Mouse (Mus musculus): Measurements from ENCODE around the gene Pdzrn3.

Pdzrn3 gene

DNA sequence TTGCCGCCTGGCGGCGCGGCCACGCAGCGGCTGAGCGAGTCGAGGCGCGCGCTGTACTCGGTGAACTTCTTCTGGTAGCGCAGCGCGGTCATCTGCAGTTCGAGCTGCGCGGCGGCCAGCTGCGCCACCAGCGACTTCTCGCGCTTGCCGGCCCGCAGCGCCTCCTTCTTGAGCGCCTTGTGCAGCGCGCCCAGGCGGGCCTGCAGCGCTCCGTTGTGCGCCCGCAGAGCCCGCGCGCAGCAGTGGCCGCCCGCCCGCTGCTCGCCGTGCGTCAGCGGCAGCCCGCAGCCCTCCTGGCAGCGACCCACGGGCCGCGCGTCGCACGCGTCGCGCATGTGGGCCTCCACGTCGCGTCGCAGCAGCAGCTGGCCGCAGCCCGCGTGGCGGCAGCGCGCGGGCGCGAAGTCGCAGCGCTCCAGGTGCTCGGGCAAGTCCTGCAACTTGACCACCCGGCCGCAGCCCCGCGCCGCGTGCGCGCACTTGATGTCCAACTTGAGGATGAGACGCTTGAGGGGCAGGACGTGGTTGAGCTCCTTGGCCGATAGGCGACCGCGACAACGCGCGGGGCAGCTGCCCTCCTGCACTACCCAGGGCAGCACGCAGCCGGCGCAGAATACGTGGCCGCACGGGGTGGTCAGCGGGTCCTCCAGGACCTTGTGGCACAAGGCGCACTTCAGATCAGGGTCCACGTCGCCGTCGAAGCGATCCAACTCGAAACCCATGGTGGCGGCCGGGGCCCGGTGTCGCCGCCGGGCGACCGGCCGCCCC is at the start of gene Pdzrn3:
Gene Pdzrn3 (minus strand): TSS at position 731 of the 768 bp plus-strand sequence.
- peak; percentile 44 to 70 for DNase-seq (ENCODE audit: low spot score in 2 of 2)

GRCm38 (mm10) chr6:101427296-101427695 is 49.6 kb upstream of the Pdzrn3 start:
- DNase-seq (ENCODE audit: low spot score in 2 of 2) = peak in 1 of 2 experiments; percentile 20

DNA sequence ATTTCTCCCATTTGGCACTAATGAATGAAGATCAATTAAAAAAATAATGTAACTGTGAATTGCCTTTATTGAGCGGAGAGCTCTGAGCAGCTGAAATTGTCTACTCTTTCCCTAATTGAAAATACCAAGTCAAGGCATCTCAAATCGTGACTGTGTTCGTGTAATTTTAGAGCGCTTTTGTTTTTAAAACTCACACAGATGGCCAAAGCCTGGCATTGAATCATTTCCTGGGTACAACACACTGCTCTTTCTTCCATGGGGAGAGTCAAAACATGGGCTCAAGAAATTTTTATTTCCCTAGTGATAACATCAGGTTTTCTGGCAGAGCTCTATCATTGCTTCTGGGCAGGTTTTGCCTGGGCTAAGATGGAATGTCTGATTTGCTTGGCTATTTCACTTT is 48.6 kb upstream of the Pdzrn3 start:
- peak; percentile 41 to 46 for DNase-seq (ENCODE audit: low spot score in 2 of 2)

DNA sequence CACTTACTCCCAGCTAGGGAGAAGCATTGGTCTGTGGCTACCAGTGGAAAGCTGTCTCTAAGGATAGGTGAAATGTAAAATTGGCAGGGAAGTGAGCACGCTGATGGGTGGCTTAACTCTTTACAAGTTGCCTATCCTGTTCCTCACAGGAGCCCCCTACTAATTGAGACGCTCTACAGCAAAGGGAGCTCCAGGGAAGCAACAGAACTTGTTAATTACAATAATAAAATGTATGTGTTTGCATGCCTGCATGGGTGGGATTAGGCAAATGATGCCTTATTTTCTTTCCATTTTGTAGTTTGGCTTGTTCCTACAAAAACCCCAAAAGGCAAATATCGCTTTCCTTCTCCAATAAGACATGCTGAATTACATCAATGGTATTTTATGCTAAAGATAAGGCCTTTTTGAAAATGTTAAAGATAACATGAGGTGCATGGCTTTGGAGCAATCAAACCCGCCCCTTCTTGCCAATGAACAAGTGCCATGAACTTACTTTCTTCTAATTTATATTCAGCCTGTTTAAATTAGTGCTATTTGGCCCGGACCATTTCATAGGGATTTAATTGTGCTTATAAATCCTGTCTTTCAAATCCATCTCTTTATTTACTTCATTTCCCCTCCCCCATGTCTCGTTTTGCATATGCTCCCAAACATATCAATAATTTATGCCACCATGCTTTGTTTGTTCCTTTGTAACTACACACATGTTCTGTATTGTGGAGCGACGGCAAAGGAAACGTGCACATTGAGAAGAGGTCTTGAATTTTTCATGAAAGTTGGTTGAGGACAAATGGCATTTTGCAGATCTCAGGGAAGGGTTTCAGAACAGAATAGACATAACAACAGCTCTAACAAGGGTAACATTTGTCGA is 44.6 kb upstream of the Pdzrn3 start:
- DNase-seq (ENCODE audit: low spot score in 2 of 2) = no peak

DNA sequence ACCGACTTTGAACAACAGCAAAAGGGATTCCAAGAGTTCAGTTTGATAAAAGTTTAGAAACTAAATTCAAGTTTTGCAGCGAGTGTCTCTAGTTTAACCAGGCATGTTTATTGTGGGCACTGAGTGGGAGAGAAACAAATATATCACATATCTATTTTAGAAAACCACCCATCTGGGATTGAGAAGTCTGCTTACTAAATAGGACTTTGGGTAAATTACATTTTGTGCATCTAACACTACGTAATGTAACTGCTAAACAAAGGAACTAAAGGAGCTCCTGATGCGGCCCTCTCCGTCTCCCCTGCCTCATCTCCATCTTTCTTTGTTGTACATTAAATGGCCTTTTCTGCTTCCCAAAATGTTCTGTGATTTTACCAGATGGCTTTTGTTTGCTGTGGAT is 40.5 kb upstream of the Pdzrn3 start:
- DNase-seq (ENCODE audit: low spot score in 2 of 2) = no peak

DNA sequence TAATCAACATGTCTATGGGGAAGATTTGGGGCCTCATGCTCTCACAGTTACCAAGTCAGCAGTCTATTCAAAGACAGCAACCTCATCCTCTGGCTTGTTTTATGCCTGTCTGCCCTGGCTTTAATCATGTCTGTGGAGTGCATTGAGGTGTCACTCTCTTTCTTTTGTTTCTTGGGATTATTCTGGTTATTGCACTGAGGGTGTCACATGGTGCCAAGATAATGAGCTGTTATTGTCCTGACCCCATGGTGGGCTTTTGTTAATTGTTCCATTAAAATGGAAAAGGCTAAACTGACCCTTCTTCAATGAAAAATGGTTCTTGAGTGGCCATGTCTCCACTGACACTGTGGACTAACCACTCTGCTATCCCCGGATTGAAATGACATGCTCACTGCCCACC is 34.0 kb upstream of the Pdzrn3 start:
- DNase-seq (ENCODE audit: low spot score in 2 of 2) = no peak

- no peak for DNase-seq (ENCODE audit: low spot score in 2 of 2)
These were observed 33.4 kb upstream of the Pdzrn3 start for GRCm38 (mm10) chr6:101411064-101411463.

DNA sequence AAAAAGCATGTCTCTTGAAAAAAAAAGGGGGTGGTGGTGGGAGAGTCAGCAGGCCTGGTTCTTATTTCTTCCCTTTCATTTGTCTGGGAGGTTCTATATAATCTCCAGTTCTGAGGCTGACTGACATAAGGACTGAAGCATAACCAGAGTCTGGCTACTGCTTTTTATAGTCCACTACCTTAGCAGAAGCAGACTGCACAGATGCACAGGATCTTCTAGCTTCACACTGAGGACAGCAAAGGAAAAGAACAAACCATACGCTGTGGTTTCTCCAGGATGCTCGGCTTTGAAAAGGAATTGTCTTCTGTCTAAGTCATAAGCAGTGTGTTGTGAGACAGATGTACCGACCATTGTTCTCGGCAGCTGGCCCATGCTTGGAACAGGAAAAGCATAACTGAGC is 19.0 kb upstream of the Pdzrn3 start:
- peak; percentile 27 to 42 for DNase-seq (ENCODE audit: low spot score in 2 of 2)

DNA sequence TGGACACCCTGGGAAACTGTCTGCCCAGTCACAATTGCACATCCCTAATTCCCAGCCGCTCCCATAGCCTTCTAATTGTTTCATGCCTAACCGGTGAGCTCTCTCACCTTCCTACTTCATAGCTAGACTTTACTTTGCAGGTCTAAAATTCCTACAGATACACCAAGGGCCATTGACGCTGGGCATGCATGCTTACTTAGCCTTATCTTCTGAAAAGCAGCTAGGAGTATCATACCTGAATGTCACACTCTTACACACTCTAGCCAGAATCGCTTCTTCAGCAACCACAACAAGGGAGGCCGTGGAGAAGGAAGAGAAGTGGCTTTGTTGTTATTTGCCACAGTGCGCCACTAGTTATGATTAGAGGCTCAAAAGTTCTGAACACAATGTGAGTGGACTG is 18.2 kb upstream of the Pdzrn3 start:
- no peak for DNase-seq (ENCODE audit: low spot score in 2 of 2)

DNA sequence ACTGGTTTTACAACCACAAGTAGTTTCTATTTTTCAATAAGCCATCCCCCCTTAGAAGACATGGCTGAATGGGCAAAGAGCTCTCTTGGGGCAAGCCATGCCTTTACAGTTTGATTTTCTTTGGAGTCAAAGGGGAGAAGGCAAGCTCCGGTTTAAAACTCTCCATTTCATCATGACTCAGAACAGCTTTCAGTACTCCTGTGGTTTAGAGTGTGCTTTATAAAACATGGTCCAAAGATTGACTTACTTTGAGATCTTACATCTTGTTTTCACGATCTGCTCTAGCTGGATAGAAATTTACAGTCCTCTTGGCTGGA is 15.1 kb upstream of the Pdzrn3 start:
- no peak for DNase-seq (ENCODE audit: low spot score in 2 of 2)

DNA sequence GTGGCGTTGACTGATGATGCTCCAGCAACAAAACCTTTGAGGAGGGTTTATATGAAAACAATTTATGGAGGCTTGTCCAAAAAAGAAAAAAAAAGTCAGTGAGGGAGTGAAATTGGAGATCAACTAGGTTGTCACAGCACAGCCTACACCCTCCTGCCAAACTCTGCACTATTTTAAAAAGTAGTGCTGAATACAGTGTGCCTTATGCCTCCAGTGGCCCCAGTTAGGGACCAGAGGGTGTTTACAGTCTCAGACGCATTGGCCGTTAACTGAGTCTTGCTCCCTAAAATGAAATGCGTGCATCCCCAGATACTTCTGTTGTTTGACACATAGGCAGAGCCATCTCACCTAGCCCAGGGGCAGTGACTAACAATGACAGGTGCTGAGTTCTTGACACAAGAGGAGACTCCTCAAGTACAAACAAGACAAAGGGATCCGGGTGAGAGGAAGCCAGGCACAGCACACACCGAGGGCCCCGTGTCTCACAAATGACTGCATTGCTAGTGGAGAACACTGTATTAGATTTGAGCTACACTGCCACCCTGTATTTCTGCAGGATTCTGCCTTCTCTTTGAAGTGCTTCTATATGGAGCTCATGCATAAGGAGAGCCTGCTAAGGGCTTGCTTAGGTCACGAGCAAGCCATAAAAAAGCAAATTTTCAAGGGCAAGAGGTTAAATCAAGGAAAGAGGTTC is 14.6 kb upstream of the Pdzrn3 start:
- no peak for DNase-seq (ENCODE audit: low spot score in 2 of 2)

DNA sequence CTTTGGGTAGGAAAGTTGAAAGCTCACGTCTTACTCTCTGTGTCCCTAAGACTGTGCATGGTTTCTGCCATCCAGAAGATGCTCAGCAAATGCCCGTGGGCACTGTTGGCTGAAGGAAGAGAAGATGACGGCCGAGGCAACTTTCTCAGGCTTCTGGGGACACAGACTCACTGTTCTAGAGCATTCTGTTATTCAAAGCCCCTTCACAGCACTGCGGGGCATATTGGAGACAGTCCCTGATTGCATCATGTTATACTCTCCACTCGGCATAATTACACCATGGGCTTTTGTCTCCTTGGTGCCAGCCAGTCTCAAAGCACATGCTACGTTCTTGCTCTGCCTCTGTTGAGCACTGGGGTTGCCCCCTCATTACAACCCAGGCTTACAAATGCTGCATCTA is 7.8 kb upstream of the Pdzrn3 start:
- no peak for DNase-seq (ENCODE audit: low spot score in 2 of 2)

GRCm38 (mm10) chr6:101384958-101385357 is 7.3 kb upstream of the Pdzrn3 start:
- no peak for DNase-seq (ENCODE audit: low spot score in 2 of 2)

DNA sequence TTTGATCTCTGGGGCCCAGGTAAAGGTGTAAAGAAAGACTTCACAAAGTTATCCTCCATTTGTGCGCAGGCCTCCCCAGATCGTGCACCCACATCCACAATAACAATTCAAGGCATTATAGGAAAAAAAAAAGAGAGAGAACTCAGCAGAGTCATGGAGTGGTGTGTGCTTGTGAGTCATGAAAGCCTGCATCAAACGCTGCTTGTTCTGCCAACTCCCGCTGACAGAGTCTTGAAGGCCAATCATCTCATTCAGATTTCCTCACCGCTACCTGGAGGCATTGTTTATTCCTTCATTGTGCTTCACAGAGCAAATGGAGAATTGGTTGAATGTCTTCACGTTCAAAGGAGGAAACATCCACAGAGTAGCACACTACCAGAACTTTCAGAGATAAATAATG is 6.8 kb upstream of the Pdzrn3 start:
- DNase-seq (ENCODE audit: low spot score in 2 of 2) = no peak

GRCm38 (mm10) chr6:101382891-101383290 is 5.2 kb upstream of the Pdzrn3 start:
- DNase-seq (ENCODE audit: low spot score in 2 of 2) = no peak

DNA sequence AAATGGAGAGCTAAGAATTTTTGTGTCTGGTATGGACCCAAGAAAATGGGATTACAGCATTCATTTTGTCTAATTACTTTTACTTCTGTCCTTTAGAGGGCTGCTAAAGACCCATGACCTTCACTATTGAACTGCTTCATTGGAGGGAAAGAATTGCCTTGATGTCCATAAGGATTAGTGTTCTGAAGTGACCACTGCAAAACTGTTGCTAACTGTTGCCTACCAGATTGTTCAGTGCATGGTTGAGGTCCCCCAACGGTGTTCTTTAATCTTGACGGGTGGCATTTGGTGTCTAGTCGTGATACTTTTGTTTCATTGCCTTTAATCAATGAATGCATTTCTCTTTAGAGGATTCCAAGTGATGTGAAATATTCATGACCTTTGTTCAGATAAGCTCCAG is 1.8 kb upstream of the Pdzrn3 start:
- DNase-seq (ENCODE audit: low spot score in 2 of 2) = no peak

- peak; percentile 63 to 70 for DNase-seq (ENCODE audit: low spot score in 2 of 2)
These were observed 375 bp upstream of the Pdzrn3 start for GRCm38 (mm10) chr6:101377935-101378609.

DNA sequence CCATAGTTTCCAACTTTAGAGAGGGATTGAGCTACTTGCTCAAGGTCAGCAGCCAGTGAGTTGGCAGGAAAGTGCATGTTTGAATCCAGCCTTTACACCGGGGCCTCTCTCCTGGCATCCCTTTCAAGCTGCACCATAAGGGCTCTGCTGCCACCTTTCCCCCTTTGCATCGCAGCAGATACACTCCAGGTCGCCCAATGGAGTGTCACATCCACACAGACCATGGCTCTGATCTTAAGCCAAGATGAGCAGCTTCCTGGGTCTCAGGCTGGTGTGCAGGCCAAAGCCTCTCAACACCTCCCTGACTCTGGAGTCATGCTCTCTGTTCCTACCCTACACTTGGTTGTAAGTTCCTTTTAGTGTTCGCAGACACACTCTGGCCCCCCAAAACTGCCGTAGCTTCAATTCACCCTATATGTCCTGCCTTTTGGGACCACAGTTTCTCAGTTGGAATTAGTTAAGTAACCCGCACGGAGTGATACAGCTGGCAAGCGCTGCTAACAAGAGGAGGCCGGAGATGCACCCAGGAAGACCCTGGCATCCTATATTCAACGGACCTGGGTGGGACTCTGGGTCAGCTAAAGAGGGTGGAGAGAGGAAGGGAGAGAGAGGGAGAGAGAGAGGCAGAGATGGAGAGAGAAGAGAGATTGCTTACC is 1.1 kb downstream of the Pdzrn3 start:
- no peak for DNase-seq (ENCODE audit: low spot score in 2 of 2)

DNA sequence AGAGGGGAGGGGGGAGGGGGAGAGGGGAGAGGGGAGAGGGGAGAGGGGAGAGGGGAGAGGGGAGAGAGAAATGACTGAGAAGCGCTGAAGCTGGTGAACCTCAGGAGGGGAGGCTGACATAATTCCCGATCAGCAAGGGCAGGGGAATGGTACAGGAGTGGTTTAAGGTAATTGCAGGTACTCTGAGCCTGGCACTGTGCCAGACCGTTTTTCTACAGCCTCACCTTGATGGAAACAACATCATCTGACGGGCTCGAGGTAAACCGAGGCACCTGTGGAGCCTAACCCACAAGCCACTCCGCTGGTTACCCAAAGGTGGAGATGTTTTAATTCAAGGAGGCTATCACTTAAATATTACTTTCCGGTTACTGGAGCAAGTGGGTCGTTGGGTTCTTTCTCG is 1.6 kb downstream of the Pdzrn3 start:
- no peak for DNase-seq (ENCODE audit: low spot score in 2 of 2)

DNA sequence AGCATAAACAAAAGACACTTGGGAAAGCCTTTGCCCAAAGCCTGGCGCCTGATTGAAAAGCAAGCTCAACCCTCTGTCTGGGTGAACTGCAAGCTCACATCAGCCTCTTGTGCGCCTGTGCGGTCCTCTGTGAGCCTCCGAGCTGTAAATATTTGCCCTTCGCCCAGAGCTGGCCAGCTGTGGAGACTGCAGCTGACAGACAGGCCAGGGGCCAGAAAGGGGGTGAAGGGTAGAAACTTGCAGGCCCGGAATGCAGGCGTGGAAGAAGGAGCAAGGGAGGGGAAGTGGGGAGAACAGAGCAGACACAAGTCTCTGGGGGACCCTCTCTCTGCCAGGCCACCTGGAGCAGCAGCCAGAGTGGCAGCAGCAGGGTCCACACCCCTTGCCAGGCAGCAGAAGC is 3.0 kb downstream of the Pdzrn3 start:
- DNase-seq (ENCODE audit: low spot score in 2 of 2) = no peak

GRCm38 (mm10) chr6:101374186-101374585 is 3.5 kb downstream of the Pdzrn3 start:
- no peak for DNase-seq (ENCODE audit: low spot score in 2 of 2)

- no peak for DNase-seq (ENCODE audit: low spot score in 2 of 2)
These were observed 4.7 kb downstream of the Pdzrn3 start for GRCm38 (mm10) chr6:101372982-101373381.
